Mouse (Mus musculus) layer of hippocampus, adult 2 months (tissue): Measurements from ENCODE around the gene Dynll2. TPM values are rescaled to one million over a fixed set of nuclear protein-coding genes. Genes with fewer than 3 reads are reported as not detected.

ENCODE experiments used
- DNase-seq, 2 experiments: peaks; one replicate each; pipeline ENCODE4 v3.0.0; 2022; ENCODE audit warnings: low spot score in 2 of 2
- H3K27ac ChIP-seq: fragments of 200-600 bp; 2 replicates; pipeline ENCODE4 v1.8.1; 2022
- H3K4me3 ChIP-seq: fragments of 200-600 bp; 2 replicates; pipeline ENCODE4 v1.8.1; 2022; ENCODE audit warnings: mild to moderate bottlenecking
- CTCF ChIP-seq: fragments of 200-600 bp; conservative IDR thresholded peaks from 2 replicates; pipeline ENCODE4 v1.8.1; 2022; ENCODE audit warnings: antibody characterized with exemption, mild to moderate bottlenecking, moderate library complexity
- long read RNA-seq, 2 experiments: library from polyadenylated mRNA; stranded (forward); transcript quantifications; one replicate each; pipeline ENCODE4 v2.0.0; 2021; ENCODE audit warnings: borderline mapping rate in 2 of 2
- total RNA-seq, 2 experiments: library from RNA; stranded (reverse); gene quantifications; 2 replicates each; pipeline ENCODE4 v1.2.3; 2021

Dynll2 gene
- total RNA-seq: 100 to 1,000 TPM; 447 to 467 TPM
- long read RNA-seq, experiment 1, transcript Dynll2-201 (3 exons, 2,476 nt): major isoform, 36 of 73 reads
- long read RNA-seq, experiment 1, partial matches to known transcripts: 0 of 73 reads
- long read RNA-seq, experiment 1, other reads (novel, unspliced or antisense): 37 of 73 reads
- long read RNA-seq, experiment 2, transcript Dynll2-201 (3 exons, 2,476 nt): major isoform, 39 of 85 reads
- long read RNA-seq, experiment 2, partial matches to known transcripts: 40 of 85 reads
- long read RNA-seq, experiment 2, other reads (novel, unspliced or antisense): 5 of 85 reads

DNA sequence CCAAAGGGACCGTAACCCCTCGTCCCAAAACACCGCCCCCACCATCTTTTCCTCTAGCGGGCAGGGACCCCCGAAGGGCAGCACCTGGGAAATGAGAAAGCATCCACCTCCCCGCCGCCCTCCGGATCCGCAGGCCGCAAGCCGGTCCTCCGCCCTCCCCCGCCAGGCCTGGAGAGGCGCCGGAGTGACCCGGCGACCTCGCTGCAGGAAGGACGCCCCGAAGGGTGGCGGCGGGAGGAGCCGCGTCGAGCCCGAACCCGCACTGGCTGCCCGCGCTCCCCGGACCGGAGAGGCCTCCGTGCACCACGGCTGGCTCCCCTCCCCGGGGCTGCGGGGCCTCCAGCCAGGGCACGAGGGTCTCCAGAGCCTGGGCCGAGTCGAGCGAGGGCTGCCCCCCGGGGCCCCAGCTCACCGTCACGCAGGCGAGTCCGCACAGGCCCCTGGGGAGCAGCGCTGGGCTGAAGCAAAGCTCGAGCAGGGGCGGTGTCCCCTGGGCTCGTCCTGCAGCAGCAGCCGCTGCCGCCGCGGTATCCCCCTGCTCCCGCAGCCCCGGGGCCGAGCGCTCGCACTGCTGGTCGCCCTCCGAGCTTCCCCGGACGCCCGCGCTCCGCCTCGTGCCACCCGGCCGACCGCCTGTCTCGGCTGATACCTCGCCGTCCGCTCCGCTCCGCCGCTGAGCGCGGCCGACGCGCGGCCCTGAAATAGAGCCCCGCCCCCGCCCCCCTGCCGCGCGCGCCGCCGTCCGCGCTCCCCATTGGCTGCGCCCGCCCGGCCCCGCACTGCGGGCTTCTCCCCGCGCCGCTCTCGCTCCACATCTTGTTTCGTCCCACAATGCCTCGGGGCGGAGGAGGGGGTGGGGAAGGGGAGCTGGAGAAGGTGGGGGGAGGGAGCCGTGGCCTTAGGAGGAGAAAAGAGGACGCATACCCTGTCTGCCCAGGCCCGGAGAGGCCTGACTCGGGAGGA is at the start of gene Dynll2:
Dynll2 (minus strand) TSS at position 703 of the 963 bp plus-strand sequence.
- no peak for TF ChIP-seq CTCF
- Histone ChIP-seq H3K4me3 (peak within 1 kb of the TSS; percentile 63), H3K27ac (peak within 1 kb of the TSS; percentile 99)
- DNase-seq: peak; percentile 89 to 91

DNA sequence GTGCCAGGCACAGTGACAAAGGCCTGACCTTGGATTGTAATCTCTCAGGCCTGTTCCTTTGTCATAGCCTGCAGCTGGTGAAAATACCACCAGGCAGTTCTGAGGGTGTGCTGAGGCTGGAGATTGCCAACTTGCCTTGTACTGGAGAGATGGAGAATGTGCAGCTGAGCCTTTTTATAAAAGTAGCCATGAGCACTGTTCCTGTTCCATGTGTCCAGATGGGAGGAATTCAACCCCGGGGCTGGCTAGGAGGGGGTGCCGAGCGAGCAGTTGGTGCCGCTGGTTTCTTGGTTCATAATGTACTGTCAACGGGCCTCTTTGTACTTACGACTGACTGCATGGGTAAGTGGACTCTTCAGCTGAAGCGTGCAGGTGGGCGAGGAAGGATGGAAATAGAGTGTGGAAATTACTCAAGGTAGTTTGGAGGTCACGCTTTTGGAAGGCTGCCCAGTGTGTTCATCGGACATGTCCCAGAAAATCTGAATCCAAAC is 49.5 kb upstream of the Dynll2 start:
- DNase-seq: no peak
- Histone ChIP-seq H3K27ac (0 out of 2 replicates have a peak overlapping the region, but pooled peaks have one; percentile 0), H3K4me3 (no peak overlapping the region)
- no peak for TF ChIP-seq CTCF

DNA sequence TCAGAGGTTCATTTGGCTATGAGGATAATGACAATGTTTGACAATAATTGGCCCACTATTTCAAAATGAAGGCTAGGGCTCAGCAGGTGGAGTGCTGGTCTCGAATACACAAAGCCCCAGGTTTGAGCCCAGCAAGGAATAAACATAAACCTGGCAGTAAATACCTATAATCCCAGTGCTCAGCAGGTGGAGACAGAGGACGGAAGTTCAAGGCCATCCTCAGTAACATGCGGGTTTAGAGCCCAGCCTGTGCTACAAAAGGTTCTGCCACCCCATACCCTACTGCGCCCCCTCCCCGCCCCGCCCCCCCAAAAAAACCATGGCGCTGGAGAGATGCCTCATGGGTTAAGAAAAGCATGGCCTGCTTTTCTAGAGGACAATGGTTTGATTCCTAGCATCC is 48.6 kb upstream of the Dynll2 start:
- TF ChIP-seq CTCF: no peak
- no peak overlapping the region for H3K4me3 ChIP-seq
- DNase-seq: no peak
- H3K27ac ChIP-seq: no peak overlapping the region

DNA sequence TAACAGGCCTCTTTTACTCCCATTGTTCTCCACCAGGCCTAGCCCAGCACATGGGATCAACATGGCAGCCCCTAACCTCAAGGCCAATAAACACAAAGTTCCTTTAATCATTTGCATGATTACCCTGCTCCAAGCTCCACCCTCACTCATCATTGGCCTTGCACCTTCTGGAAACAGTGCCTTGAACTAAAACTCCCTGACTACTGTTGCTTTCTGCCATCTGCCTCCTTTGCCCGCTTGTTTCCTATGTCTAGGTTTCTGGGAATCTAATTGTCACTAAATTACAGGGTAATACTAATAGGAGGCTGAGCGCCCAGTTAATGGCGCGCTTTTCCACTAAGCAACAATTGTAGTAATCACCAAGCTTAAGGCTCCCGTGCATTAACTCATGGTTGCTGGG is 44.4 kb upstream of the Dynll2 start:
- no peak overlapping the region for H3K4me3 ChIP-seq
- no peak overlapping the region for H3K27ac ChIP-seq
- TF ChIP-seq CTCF: no peak
- DNase-seq: no peak

DNA sequence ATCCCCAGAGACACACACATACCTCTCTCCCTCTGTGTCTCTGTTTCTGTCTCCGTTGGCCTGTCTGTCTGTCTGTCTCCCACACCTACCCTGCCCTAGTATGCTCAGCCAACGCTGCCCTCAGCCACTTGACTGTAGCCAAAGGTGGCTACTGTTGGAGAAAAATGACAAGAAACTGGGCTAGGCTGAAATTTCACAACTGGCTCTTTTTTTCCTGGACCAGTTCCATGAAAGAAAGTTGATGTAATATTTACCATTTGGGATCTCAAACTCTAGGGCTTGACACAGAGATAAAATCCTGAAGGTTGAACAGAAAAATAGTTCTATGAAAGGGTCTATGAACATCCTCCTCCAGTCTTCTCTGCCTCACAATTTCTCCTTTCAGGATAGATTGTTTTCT is 43.5 kb upstream of the Dynll2 start:
- no peak for DNase-seq
- no peak overlapping the region for H3K27ac ChIP-seq
- TF ChIP-seq CTCF: no peak
- H3K4me3 ChIP-seq: no peak overlapping the region

DNA sequence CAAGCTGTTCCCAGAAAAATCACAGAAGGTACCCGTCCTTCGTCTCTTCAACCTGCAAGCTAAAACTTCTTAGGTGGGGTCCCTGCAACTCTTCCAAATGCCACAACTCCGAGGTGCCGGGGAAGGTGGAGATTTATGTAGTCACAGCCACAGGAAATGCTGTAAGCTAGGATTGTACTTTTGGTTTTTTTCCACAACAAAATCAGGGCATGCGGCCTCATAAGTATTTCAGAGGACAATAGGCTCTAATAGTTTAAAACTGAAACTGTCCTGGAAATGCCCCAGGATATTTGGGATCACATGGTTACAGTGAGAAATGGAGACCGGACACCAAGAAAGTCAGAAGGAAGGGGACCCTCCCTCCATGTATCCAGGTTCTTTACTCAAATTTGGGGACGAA is 42.9 kb upstream of the Dynll2 start:
- Histone ChIP-seq H3K27ac (no peak overlapping the region), H3K4me3 (no peak overlapping the region)
- no peak for TF ChIP-seq CTCF
- DNase-seq: no peak

DNA sequence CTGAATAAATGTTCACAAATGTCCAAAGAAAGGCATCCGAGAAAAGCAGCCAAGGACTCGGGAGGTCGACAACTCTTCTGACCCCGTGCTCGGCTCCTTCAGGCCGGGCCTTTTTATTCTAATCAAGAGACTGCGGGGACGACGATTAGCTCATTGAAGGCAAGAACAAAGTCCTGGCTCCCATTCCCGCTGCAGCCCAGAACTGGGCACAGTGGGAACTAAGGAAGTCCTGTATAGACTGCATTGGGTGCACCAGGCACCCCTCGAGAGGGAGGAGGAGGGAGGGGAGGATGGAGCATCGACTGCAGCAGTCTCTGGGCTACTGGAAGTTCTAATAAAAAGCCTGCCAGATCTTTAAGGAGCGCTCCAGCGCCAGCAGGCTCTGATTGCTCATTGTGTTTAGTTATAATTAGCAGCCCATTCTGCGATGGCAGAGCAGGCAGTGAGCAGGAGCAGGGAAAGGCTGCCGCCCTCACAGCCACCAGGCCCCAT is 40.9 kb upstream of the Dynll2 start:
- TF ChIP-seq CTCF: no peak
- Histone ChIP-seq H3K4me3 (no peak overlapping the region), H3K27ac (no peak overlapping the region)
- DNase-seq: peak in 1 of 2 experiments; percentile 58

DNA sequence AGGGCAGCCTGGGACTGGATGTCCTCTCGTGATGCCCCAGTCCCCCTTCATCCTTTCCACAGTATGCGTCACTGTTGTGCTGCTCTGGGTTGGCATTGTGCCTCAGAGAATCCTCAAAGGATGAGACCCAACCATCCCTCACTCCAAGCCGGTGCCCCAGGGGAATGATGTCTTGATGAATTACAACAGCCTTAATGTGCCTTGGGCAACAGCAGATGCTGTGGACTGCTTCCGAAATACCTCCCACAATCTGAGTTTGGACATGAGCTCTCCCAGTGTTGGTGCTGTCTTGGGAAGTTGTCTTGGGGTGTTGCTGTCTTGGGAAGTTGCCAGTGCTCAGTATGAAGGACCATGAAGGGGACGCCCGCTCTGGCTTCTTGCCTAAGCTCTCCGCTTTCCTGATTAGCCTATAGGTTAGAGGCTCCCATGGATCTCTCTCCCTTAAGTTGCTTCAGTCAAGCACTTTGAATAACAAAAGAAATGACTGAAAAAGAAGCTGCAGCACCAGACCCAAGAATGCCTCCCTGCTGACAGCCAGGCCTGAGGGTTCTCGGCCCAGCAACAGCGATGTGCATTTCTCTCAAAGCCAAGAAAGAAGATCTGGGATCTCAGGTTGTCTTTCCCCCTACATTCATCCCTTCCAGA is 40.2 kb upstream of the Dynll2 start:
- DNase-seq: no peak
- no peak for TF ChIP-seq CTCF
- no peak overlapping the region for H3K27ac ChIP-seq
- H3K4me3 ChIP-seq: no peak overlapping the region

DNA sequence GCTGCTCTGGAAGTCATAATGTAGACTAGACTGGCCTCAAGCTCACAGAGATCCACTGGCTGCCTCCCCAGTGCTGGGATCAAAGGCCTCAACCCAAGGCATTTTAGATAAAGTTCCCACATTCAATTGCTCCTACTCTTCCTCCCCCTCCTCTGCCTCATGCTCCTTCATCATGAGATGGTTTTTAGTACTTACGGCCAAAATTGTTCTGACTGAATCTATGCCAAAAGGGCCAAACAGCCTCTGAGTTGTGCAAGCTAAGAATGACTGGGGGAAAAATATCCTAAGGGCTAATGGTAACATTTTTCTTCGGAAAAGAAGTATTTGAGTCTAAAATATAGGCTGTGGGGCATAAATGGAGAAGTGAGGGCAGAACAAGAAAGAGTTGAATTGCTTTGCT is 36.6 kb upstream of the Dynll2 start:
- no peak for TF ChIP-seq CTCF
- no peak overlapping the region for H3K4me3 ChIP-seq
- no peak overlapping the region for H3K27ac ChIP-seq
- DNase-seq: no peak

DNA sequence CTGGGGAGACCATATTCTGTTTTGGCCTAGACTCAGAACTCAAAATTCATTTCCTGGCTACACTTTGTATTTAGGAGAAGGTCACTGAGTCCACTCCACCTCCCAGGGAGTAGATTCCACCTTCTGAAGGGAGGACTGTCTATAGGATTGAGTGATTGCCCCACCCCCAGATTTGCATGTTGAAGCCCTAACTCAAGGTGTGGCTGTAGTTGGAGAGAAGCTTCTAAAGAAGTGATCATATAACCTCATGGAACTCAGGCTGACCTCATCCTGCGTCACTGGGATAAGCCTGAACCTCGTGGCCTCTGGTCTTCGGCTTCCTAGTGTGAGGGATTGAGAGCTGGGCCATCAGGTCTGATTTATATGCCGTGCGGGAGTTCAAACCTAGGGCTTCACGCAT is 28.5 kb upstream of the Dynll2 start:
- H3K4me3 ChIP-seq: no peak overlapping the region
- H3K27ac ChIP-seq: no peak overlapping the region
- TF ChIP-seq CTCF: no peak
- DNase-seq: no peak

DNA sequence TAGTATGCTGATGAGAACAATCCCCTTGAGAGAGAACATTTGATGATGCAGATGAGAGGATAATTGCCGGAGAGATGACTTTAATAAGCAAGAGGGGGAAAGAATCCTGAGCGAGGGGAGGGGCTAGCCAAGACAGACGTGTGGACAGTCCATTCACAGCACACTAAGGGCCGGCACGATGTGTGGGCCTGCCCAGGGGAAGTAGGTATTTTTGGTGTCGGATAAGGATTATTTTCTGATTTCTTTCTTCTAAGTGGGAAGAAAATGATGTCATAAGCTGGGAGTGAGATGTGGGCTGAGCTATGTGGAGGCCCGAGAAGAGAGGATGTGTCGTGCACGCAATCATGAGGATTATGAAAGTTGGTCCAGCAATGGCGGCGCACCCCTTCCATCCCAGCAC is 27.8 kb upstream of the Dynll2 start:
- TF ChIP-seq CTCF: no peak
- Histone ChIP-seq H3K4me3 (no peak overlapping the region), H3K27ac (no peak overlapping the region)
- DNase-seq: peak; percentile 24 to 32

DNA sequence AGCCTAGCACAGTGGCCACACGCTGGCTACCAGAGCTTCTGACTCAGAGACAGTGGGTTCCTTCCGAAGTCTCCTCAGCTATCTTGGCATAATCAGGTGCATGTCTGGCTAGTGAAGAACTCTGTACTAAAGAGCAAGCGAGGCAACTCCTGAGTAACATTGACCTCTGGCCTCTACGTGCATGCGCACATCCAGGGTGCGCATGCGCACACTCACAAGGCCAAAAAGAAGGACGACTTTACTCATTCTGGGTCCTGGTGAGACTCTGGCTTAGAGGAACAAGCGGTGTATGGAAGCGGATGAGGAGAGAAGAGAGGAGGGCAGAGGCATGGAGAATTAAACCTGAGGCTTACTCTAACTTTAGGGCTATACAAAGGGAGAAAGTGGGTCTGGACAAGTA is 26.3 kb upstream of the Dynll2 start:
- Histone ChIP-seq H3K4me3 (no peak overlapping the region), H3K27ac (no peak overlapping the region)
- DNase-seq: no peak
- TF ChIP-seq CTCF: no peak
